Mouse (Mus musculus): ENCODE data around the gene Slc22a14. TPM values are rescaled to one million over a fixed set of nuclear protein-coding genes. Genes with fewer than 3 reads are reported as not detected.
A peak's percentile ranks its signal among the peaks of the same experiment; 100 is the strongest.
"Not testable (repeated sequence)": the region's sequence is repeated elsewhere in the genome, so short reads cannot be mapped to it uniquely, and the experiment has no call there.

Gene Slc22a14
- polyA plus RNA-seq, 1 experiment from 2014 or later = 0.16 TPM

GRCm38 (mm10) chr9:119241169-119241865 lies 124.0 kb downstream of the Slc22a14 start:
- H3K4me2 ChIP-seq (ENCODE audit: low read depth, low read length) = no peak overlapping the region
- peak; percentile 67 for ATAC-seq
- 0 out of 2 replicates have a peak, but pooled peaks cover 3% of the 10 kb centered on the region for H3K4me1 ChIP-seq (ENCODE audit: control insufficient read depth, insufficient read depth, low read length)
- WGBS = 42% methylated on average over 11 of the region's 11 CpGs
- H3K4me3 ChIP-seq (ENCODE audit: low read length) = no peak overlapping the region
- no peaks in the 10 kb centered on the region for H3K27me3 ChIP-seq (replicated peaks; ENCODE audit: control insufficient read depth, insufficient read depth, low read length)
- H3K9ac ChIP-seq (ENCODE audit: low read depth, low read length) = no peak overlapping the region
- H3K9me3 ChIP-seq (ENCODE audit: control insufficient read depth, low read length) = no peaks in the 10 kb centered on the region
- H3K27ac ChIP-seq (ENCODE audit: low read length) = peak overlapping the region; percentile 81
- peaks cover 4% of the 10 kb centered on the region; the same call in 1 of the 2 replicates for H3K36me3 ChIP-seq (ENCODE audit: control insufficient read depth, insufficient read depth, low read length)

GRCm38 (mm10) chr9:119240286-119240997 lies 124.9 kb downstream of the Slc22a14 start:
- 81% methylated on average over 10 of the region's 10 CpGs for WGBS
- 0 out of 2 replicates have a peak, but pooled peaks cover 3% of the 10 kb centered on the region for H3K4me1 ChIP-seq (ENCODE audit: control insufficient read depth, insufficient read depth, low read length)
- no peaks in the 10 kb centered on the region for H3K27me3 ChIP-seq (replicated peaks; ENCODE audit: control insufficient read depth, insufficient read depth, low read length)
- H3K36me3 ChIP-seq (ENCODE audit: control insufficient read depth, insufficient read depth, low read length) = peaks cover 4% of the 10 kb centered on the region; the same call in 1 of the 2 replicates
- H3K27ac ChIP-seq (ENCODE audit: low read length) = peak overlapping the region; percentile 21; the same call in 1 of the 2 replicates
- no peak overlapping the region for H3K9ac ChIP-seq (ENCODE audit: low read depth, low read length)
- H3K9me3 ChIP-seq (ENCODE audit: control insufficient read depth, low read length) = no peaks in the 10 kb centered on the region
- ATAC-seq = no peak
- no peak overlapping the region for H3K4me3 ChIP-seq (ENCODE audit: low read length)
- no peak overlapping the region for H3K4me2 ChIP-seq (ENCODE audit: low read depth, low read length)

DNA sequence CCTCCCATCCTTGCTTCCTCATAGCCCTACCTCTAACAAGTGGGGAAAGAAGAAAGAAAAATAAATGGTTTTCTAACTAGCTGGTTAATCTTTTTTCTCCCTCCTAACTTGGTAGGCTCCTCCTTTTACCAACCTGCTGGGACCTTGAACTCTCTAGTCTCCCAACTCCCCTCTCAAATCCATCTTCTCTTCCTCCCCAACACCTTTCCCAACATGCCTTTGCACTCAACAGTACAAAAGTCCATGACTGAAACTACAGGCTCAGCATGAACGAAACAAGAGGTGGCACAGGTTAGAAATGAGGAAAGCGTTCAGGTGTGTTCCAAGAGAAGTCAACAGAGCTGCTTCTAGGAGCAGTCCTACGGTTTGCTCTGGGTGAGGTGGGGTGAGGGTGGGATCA lies 126.1 kb downstream of the Slc22a14 start:
- H3K9me3 ChIP-seq (ENCODE audit: control insufficient read depth, low read length) = no peaks in the 10 kb centered on the region
- 90% methylated on average over 3 of the region's 3 CpGs for WGBS
- H3K9ac ChIP-seq (ENCODE audit: low read depth, low read length) = no peak overlapping the region
- ATAC-seq = no peak
- no peaks in the 10 kb centered on the region for H3K27me3 ChIP-seq (replicated peaks; ENCODE audit: control insufficient read depth, insufficient read depth, low read length)
- H3K4me1 ChIP-seq (ENCODE audit: control insufficient read depth, insufficient read depth, low read length) = 0 out of 2 replicates have a peak, but pooled peaks cover 3% of the 10 kb centered on the region
- H3K27ac ChIP-seq (ENCODE audit: low read length) = no peak overlapping the region
- H3K36me3 ChIP-seq (ENCODE audit: control insufficient read depth, insufficient read depth, low read length) = no peaks in the 10 kb centered on the region
- H3K4me2 ChIP-seq (ENCODE audit: low read depth, low read length) = no peak overlapping the region
- no peak overlapping the region for H3K4me3 ChIP-seq (ENCODE audit: low read length)

DNA sequence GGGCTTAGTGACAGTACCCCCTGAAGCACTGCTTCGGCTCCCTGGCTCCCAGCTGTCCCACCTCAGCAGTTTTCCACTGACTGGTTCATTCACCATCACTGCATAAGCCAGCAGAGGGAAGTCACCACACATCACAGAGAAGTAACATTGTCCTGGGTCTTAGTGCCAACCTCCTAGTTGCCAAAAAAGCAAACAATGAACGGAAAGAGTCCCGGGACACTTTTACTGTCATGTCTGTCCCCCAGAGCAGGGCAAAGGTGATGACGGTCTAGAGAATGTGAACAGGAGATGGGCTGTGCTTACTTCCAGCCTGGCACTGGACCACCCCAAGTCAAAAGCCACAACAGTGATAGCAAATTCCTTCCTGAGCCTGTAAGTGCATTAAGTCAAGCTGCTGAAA lies 126.6 kb downstream of the Slc22a14 start:
- Histone ChIP-seq H3K27me3 (replicated peaks; ENCODE audit: control insufficient read depth, insufficient read depth, low read length) (no peaks in the 10 kb centered on the region), H3K36me3 (ENCODE audit: control insufficient read depth, insufficient read depth, low read length) (no peaks in the 10 kb centered on the region), H3K4me1 (ENCODE audit: control insufficient read depth, insufficient read depth, low read length) (peaks cover 3% of the 10 kb centered on the region; the same call in 1 of the 2 replicates), H3K27ac (ENCODE audit: low read length) (no peak overlapping the region), H3K9me3 (ENCODE audit: control insufficient read depth, low read length) (no peaks in the 10 kb centered on the region), H3K9ac (ENCODE audit: low read depth, low read length) (no peak overlapping the region), H3K4me3 (ENCODE audit: low read length) (no peak overlapping the region), H3K4me2 (ENCODE audit: low read depth, low read length) (no peak overlapping the region)
- 90% methylated on average over 4 of the region's 4 CpGs for WGBS
- ATAC-seq = no peak

- Histone ChIP-seq H3K4me2 (ENCODE audit: low read depth, low read length) (no peak overlapping the region), H3K9ac (ENCODE audit: low read depth, low read length) (no peak overlapping the region)
- WGBS = 74% methylated on average over 7 of the region's 7 CpGs
Observed at GRCm38 (mm10) chr9:119231552-119231951, 133.8 kb downstream of the Slc22a14 start.

GRCm38 (mm10) chr9:119230829-119231228 lies 134.5 kb downstream of the Slc22a14 start:
- Histone ChIP-seq H3K27me3 (replicated peaks; ENCODE audit: control insufficient read depth, insufficient read depth, low read length) (no peaks in the 10 kb centered on the region), H3K4me3 (ENCODE audit: low read length) (no peak overlapping the region), H3K4me2 (ENCODE audit: low read depth, low read length) (no peak overlapping the region), H3K9ac (ENCODE audit: low read depth, low read length) (no peak overlapping the region), H3K27ac (ENCODE audit: low read length) (no peak overlapping the region), H3K9me3 (ENCODE audit: control insufficient read depth, low read length) (no peaks in the 10 kb centered on the region), H3K36me3 (ENCODE audit: control insufficient read depth, insufficient read depth, low read length) (no peaks in the 10 kb centered on the region), H3K4me1 (ENCODE audit: control insufficient read depth, insufficient read depth, low read length) (no peaks in the 10 kb centered on the region; the same call in 1 of the 2 replicates)
- no peak for ATAC-seq
- WGBS = 72% methylated on average over 2 of the region's 2 CpGs

More at GRCm38 (mm10) chr9:119231552-119231951, 133.8 kb downstream of the Slc22a14 start:
- 0 out of 2 replicates have a peak overlapping the region, but pooled peaks have one; percentile 12 for H3K27ac ChIP-seq (ENCODE audit: low read length)
- H3K4me3 ChIP-seq (ENCODE audit: low read length) = peak overlapping the region; percentile 13
- peak; percentile 64; the same call in 1 of the 2 replicates for ATAC-seq
- H3K9me3 ChIP-seq (ENCODE audit: control insufficient read depth, low read length) = no peaks in the 10 kb centered on the region
- no peaks in the 10 kb centered on the region for H3K27me3 ChIP-seq (replicated peaks; ENCODE audit: control insufficient read depth, insufficient read depth, low read length)
- no peaks in the 10 kb centered on the region; the same call in 1 of the 2 replicates for H3K4me1 ChIP-seq (ENCODE audit: control insufficient read depth, insufficient read depth, low read length)
- H3K36me3 ChIP-seq (ENCODE audit: control insufficient read depth, insufficient read depth, low read length) = no peaks in the 10 kb centered on the region

DNA sequence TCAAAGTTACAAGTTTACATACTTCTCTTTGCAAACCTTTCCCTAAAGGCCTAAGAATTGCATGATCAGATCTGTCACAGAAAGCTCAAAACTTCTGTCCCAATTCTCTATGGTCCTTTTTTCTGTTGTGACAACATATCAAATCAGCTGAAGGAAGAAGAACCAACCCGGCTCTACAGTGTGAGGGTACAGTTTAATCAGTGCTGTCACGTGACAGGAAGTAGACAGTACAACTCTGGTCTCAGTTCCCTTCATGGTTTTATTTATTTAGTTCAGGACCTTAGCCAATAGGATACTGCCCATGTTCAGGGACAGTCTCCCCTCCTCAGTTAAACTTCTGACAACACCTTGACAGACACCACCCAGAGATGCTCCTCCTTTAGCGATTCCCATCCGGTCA lies 145.1 kb downstream of the Slc22a14 start:
- WGBS = 81% methylated on average over 4 of the region's 4 CpGs

GRCm38 (mm10) chr9:119219667-119220066 lies 145.7 kb downstream of the Slc22a14 start:
- no peak for ATAC-seq
- no peak overlapping the region for H3K9ac ChIP-seq (ENCODE audit: low read depth, low read length)
- H3K4me1 ChIP-seq (ENCODE audit: control insufficient read depth, insufficient read depth, low read length) = no peaks in the 10 kb centered on the region
- H3K27me3 ChIP-seq (replicated peaks; ENCODE audit: control insufficient read depth, insufficient read depth, low read length) = no peaks in the 10 kb centered on the region
- no peak overlapping the region for H3K27ac ChIP-seq (ENCODE audit: low read length)
- peaks cover 4% of the 10 kb centered on the region for H3K36me3 ChIP-seq (ENCODE audit: control insufficient read depth, insufficient read depth, low read length)
- H3K9me3 ChIP-seq (ENCODE audit: control insufficient read depth, low read length) = no peaks in the 10 kb centered on the region
- H3K4me2 ChIP-seq (ENCODE audit: low read depth, low read length) = no peak overlapping the region
- H3K4me3 ChIP-seq (ENCODE audit: low read length) = no peak overlapping the region
- WGBS = 84% methylated on average over 2 of the region's 2 CpGs

More for the DNA sequence above, 145.1 kb downstream of the Slc22a14 start:
- Histone ChIP-seq H3K4me1 (ENCODE audit: control insufficient read depth, insufficient read depth, low read length) (no peaks in the 10 kb centered on the region), H3K27ac (ENCODE audit: low read length) (no peak overlapping the region), H3K36me3 (ENCODE audit: control insufficient read depth, insufficient read depth, low read length) (peaks cover 4% of the 10 kb centered on the region), H3K27me3 (replicated peaks; ENCODE audit: control insufficient read depth, insufficient read depth, low read length) (no peaks in the 10 kb centered on the region), H3K9me3 (ENCODE audit: control insufficient read depth, low read length) (peaks cover under 1% of the 10 kb centered on the region; the same call in 1 of the 2 replicates), H3K4me2 (ENCODE audit: low read depth, low read length) (no peak overlapping the region), H3K9ac (ENCODE audit: low read depth, low read length) (no peak overlapping the region), H3K4me3 (ENCODE audit: low read length) (no peak overlapping the region)
- no peak for ATAC-seq

DNA sequence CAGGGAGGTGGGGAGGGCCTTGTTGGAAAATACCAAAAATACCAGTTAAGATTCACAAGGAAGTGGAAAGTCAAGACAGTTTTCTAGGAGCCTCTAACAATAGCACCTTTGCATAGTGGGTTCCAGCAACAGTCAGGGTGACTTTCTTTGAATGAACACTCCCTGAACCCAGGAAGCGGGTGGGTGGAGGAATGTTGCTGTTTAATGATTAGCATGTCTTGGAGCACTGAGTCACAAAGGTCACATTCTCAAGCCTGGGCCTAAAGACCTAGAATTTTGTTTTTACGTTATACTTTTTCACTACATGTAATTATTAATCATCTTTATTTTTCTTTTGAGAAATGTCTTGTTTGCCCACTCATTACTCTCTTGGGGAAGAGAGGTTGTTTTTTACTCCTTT lies 150.0 kb downstream of the Slc22a14 start:
- WGBS = 60% methylated on average over 2 of the region's 2 CpGs
- not testable (repeated sequence) for H3K4me1 ChIP-seq (ENCODE audit: control insufficient read depth, insufficient read depth, low read length); ATAC-seq; H3K36me3 ChIP-seq (ENCODE audit: control insufficient read depth, insufficient read depth, low read length); H3K27me3 ChIP-seq (replicated peaks; ENCODE audit: control insufficient read depth, insufficient read depth, low read length); H3K4me2 ChIP-seq (ENCODE audit: low read depth, low read length); H3K9me3 ChIP-seq (ENCODE audit: control insufficient read depth, low read length); H3K27ac ChIP-seq (ENCODE audit: low read length); H3K4me3 ChIP-seq (ENCODE audit: low read length); H3K9ac ChIP-seq (ENCODE audit: low read depth, low read length)
